Comparison of ENCODE assay signal across 9 mouse cellular contexts in genomic region chr8:70880546-70880945, GRCm38 (mm10). TPM values are rescaled to one million over a fixed set of nuclear protein-coding genes. Genes with fewer than 3 reads are reported as not detected.
DNase-seq lines count a peak whose midpoint lies in the region; ATAC-seq and TF ChIP-seq lines count a peak whose summit lies in the region.
"Had no signal": no experiment of that assay in that cellular context is flagged by ENCODE, and none has a peak within 500 bp of the region (broad histone marks: within the 10 kb centered on the region; RNA-seq: fewer than 3 reads in every experiment).

No protein-coding gene starts in this region.

- no peaks in the 10 kb centered on the region for H3K79me2 ChIP-seq in heart, adult 2 months (replicated peaks; ENCODE audit: control insufficient read depth, insufficient read depth, low read length)
- no peaks in the 10 kb centered on the region for H3K79me2 ChIP-seq in C2C12 (ENCODE audit: control insufficient read depth, insufficient read depth)

- no peaks in the 10 kb centered on the region for H3K36me3 ChIP-seq in heart, adult 2 months (ENCODE audit: control insufficient read depth, insufficient read depth, low read length)
- H3K36me3 ChIP-seq in heart, embryonic 10.5 days, result no peaks in the 10 kb centered on the region
- H3K36me3 ChIP-seq in C2C12 (ENCODE audit: control insufficient read depth, insufficient read depth), result no peaks in the 10 kb centered on the region
- H3K36me3 ChIP-seq in hindbrain, embryonic 16.5 days (ENCODE audit: control insufficient read depth, insufficient read depth, low read length), result no peaks in the 10 kb centered on the region
- H3K36me3 ChIP-seq in liver, embryonic 11.5 days (ENCODE audit: control insufficient read depth, insufficient read depth, low read length), result no peaks in the 10 kb centered on the region
- H3K36me3 ChIP-seq in intestine, embryonic 16.5 days (ENCODE audit: control insufficient read depth, insufficient read depth, low read length), result no peaks in the 10 kb centered on the region

- H3K4me1 ChIP-seq in heart, adult 2 months (ENCODE audit: control insufficient read depth, insufficient read depth, low read length), result peaks cover 4% of the 10 kb centered on the region
- peaks cover 16% of the 10 kb centered on the region for H3K4me1 ChIP-seq in heart, embryonic 10.5 days
- peaks cover 6% of the 10 kb centered on the region; the same call in 1 of the 2 replicates for H3K4me1 ChIP-seq in hindbrain, embryonic 16.5 days (ENCODE audit: control insufficient read depth, insufficient read depth, low read depth, low read length)
- H3K4me1 ChIP-seq in liver, embryonic 11.5 days (replicated peaks; ENCODE audit: control insufficient read depth, insufficient read depth, low read length), result peaks cover 6% of the 10 kb centered on the region; the same call in 1 of the 2 replicates
- 0 out of 2 replicates have a peak, but pooled peaks cover 4% of the 10 kb centered on the region for H3K4me1 ChIP-seq in intestine, embryonic 16.5 days (ENCODE audit: control insufficient read depth, insufficient read depth, low read length)

- H3K79me3 ChIP-seq in C2C12 (ENCODE audit: low read depth), result no peaks in the 10 kb centered on the region

- 18% methylated on average over 11 of the region's 11 CpGs for WGBS in heart, adult 2 months
- WGBS in heart, embryonic 10.5 days, result 16% methylated on average over 11 of the region's 11 CpGs
- 31% methylated on average over 11 of the region's 11 CpGs for WGBS in hindbrain, embryonic 16.5 days
- 25% methylated on average over 11 of the region's 11 CpGs for WGBS in liver, embryonic 11.5 days
- WGBS in intestine, embryonic 16.5 days, result 27% methylated on average over 11 of the region's 11 CpGs

- no peak overlapping the region for H3K4me2 ChIP-seq in hindbrain, embryonic 16.5 days (ENCODE audit: low read length)
- H3K4me2 ChIP-seq in liver, embryonic 11.5 days, result no peak overlapping the region
- no peak overlapping the region for H3K4me2 ChIP-seq in intestine, embryonic 16.5 days (ENCODE audit: low read depth, low read length)

- TF ChIP-seq CTCF in heart, adult 2 months (IDR thresholded peaks at IDR 0.05), result no peak
- TF ChIP-seq CTCF in C2C12 (IDR thresholded peaks at IDR 0.05; ENCODE audit: control insufficient read depth, insufficient read depth, insufficient read length), result no peak

- H3ac ChIP-seq in C2C12 (ENCODE audit: control insufficient read depth, insufficient read length, low read depth), result no peak overlapping the region

- ATAC-seq in hindbrain, embryonic 16.5 days, result no peak
- ATAC-seq in liver, embryonic 11.5 days (replicated peaks; ENCODE audit: low FRiP score), result no peak
- no peak for ATAC-seq in intestine, embryonic 16.5 days

- H3K9ac ChIP-seq in heart, adult 2 months (ENCODE audit: low read depth, low read length), result peak overlapping the region; percentile 46; the same call in 1 of the 2 replicates
- no peak overlapping the region; the same call in 1 of the 2 replicates for H3K9ac ChIP-seq in hindbrain, embryonic 16.5 days (ENCODE audit: low read depth, low read length)
- H3K9ac ChIP-seq in liver, embryonic 11.5 days (ENCODE audit: low read depth, low read length), result no peak overlapping the region
- H3K9ac ChIP-seq in intestine, embryonic 16.5 days (ENCODE audit: low read depth, low read length), result no peak overlapping the region; the same call in 1 of the 2 replicates

- 0 out of 2 replicates have a peak, but pooled peaks have one; percentile 35 for TF ChIP-seq POLR2A in heart, adult 2 months (IDR thresholded peaks at IDR 0.05; ENCODE audit: insufficient read depth, low read depth, low read length)

- TF ChIP-seq EP300 in heart, adult 2 months (IDR thresholded peaks at IDR 0.05; ENCODE audit: insufficient read depth, low read depth, low read length), result 0 out of 2 replicates have a peak, but pooled peaks have one; percentile 34

- no peaks in the 10 kb centered on the region for H3K27me3 ChIP-seq in heart, adult 2 months (ENCODE audit: control insufficient read depth, insufficient read depth, low read length)
- peaks cover 8% of the 10 kb centered on the region; the same call in 1 of the 2 replicates for H3K27me3 ChIP-seq in heart, embryonic 10.5 days (ENCODE audit: insufficient read depth, poor library complexity, severe bottlenecking)
- H3K27me3 ChIP-seq in C2C12 (ENCODE audit: control insufficient read depth, insufficient read depth, insufficient read length), result no peaks in the 10 kb centered on the region
- H3K27me3 ChIP-seq in hindbrain, embryonic 16.5 days (replicated peaks; ENCODE audit: control insufficient read depth, insufficient read depth, low read length), result no peaks in the 10 kb centered on the region
- H3K27me3 ChIP-seq in liver, embryonic 11.5 days (replicated peaks; ENCODE audit: control insufficient read depth, insufficient read depth, low read length), result no peaks in the 10 kb centered on the region
- H3K27me3 ChIP-seq in intestine, embryonic 16.5 days (replicated peaks; ENCODE audit: control insufficient read depth, insufficient read depth, low read length), result no peaks in the 10 kb centered on the region

- no peak for DNase-seq in heart, adult 2 months
- no peak for DNase-seq in heart, embryonic 10.5 days (ENCODE audit: low spot score)
- DNase-seq in R1 (ENCODE audit: low read depth, low spot score), result peak; percentile 67
- DNase-seq in liver, embryonic 11.5 days (ENCODE audit: low spot score), result no peak
- DNase-seq in urinary bladder, adult 18-20 months (ENCODE audit: low spot score in 2 of 2), result no peak
- DNase-seq: lung, adult 2 months had no signal

- H3K27ac ChIP-seq in heart, adult 2 months, result peak overlapping the region; percentile 73
- no peak overlapping the region for H3K27ac ChIP-seq in heart, embryonic 10.5 days
- peak overlapping the region; percentile 17; the same call in 1 of the 2 replicates for H3K27ac ChIP-seq in hindbrain, embryonic 16.5 days (ENCODE audit: low read depth, low read length)
- no peak overlapping the region for H3K27ac ChIP-seq in liver, embryonic 11.5 days (ENCODE audit: low read depth, low read length)
- H3K27ac ChIP-seq in intestine, embryonic 16.5 days (ENCODE audit: low read length), result no peak overlapping the region

- H3K9me3 ChIP-seq in heart, embryonic 10.5 days, result no peaks in the 10 kb centered on the region
- H3K9me3 ChIP-seq in hindbrain, embryonic 16.5 days (ENCODE audit: control insufficient read depth, low read length), result no peaks in the 10 kb centered on the region
- no peaks in the 10 kb centered on the region for H3K9me3 ChIP-seq in liver, embryonic 11.5 days (ENCODE audit: control insufficient read depth, low read length)
- no peaks in the 10 kb centered on the region for H3K9me3 ChIP-seq in intestine, embryonic 16.5 days (ENCODE audit: control insufficient read depth, low read length)

- intact Hi-C loops in heart, adult 2 months (cut with DNase I), result no loop called here

- H3K4me3 ChIP-seq in heart, adult 2 months, result peak overlapping the region; percentile 34; the same call in 1 of the 2 replicates
- no peak overlapping the region for H3K4me3 ChIP-seq in heart, embryonic 10.5 days
- H3K4me3 ChIP-seq in C2C12 (ENCODE audit: insufficient read depth, poor library complexity, severe bottlenecking), result no peak overlapping the region
- no peak overlapping the region for H3K4me3 ChIP-seq in hindbrain, embryonic 16.5 days (ENCODE audit: low read length)
- H3K4me3 ChIP-seq in liver, embryonic 11.5 days (ENCODE audit: low read depth, low read length), result no peak overlapping the region
- H3K4me3 ChIP-seq in intestine, embryonic 16.5 days (ENCODE audit: low read length), result no peak overlapping the region

RNA-seq across cellular contexts. Expression of gene Ccdc124, which starts 6.8 kb away (rescaled TPM):
- 10 to 100 TPM; 44.6 to 49.1 TPM for total RNA-seq in heart, adult 2 months (2021)
- 26.8 and 40.7 TPM in 2 replicates for polyA plus RNA-seq in heart, adult 2 months (2012; rRNA removed)
- 120 and 143 TPM in 2 replicates for polyA plus RNA-seq in heart, embryonic 10.5 days (2016; fragmentation: Nextera tagmentation; extraction: Ambion mirVana)
- 142 TPM for polyA plus RNA-seq in C2C12 (2012; fragmentation: generic; extraction: Trizol)
- 168 and 190 TPM in 2 replicates for polyA plus RNA-seq in hindbrain, embryonic 16.5 days (2015; fragmentation: Nextera tagmentation; extraction: Ambion mirVana)
- polyA plus RNA-seq in liver, embryonic 11.5 days (2014; fragmentation: Nextera tagmentation; extraction: Ambion mirVana), result 110 and 112 TPM in 2 replicates
- polyA plus RNA-seq in intestine, embryonic 16.5 days (2015; fragmentation: Nextera tagmentation; extraction: Ambion mirVana), result 79.3 and 90.1 TPM in 2 replicates

RNA-seq across cellular contexts. Expression of gene Slc5a5, which starts 12.0 kb away (rescaled TPM):
- total RNA-seq in heart, adult 2 months (2021), result not detected
- polyA plus RNA-seq in heart, adult 2 months (2012; rRNA removed), result 0.18 TPM in 2 replicates
- polyA plus RNA-seq in heart, embryonic 10.5 days (2016; fragmentation: Nextera tagmentation; extraction: Ambion mirVana), result 0.07 and 0.29 TPM in 2 replicates
- 0.13 TPM for polyA plus RNA-seq in C2C12 (2012; fragmentation: generic; extraction: Trizol)
- 2.4 and 3.1 TPM in 2 replicates for polyA plus RNA-seq in hindbrain, embryonic 16.5 days (2015; fragmentation: Nextera tagmentation; extraction: Ambion mirVana)
- 0.18 and 0.34 TPM in 2 replicates for polyA plus RNA-seq in liver, embryonic 11.5 days (2014; fragmentation: Nextera tagmentation; extraction: Ambion mirVana)
- 0.31 and 0.32 TPM in 2 replicates for polyA plus RNA-seq in intestine, embryonic 16.5 days (2015; fragmentation: Nextera tagmentation; extraction: Ambion mirVana)

RNA-seq across cellular contexts. Expression of gene Rpl18a, which starts 16.7 kb away (rescaled TPM):
- 1,000 to 10,000 TPM in 1 of 2 experiments, 100 to 1,000 TPM in 1; 909 to 1,075 TPM for total RNA-seq in heart, adult 2 months (2021)
- polyA plus RNA-seq in heart, adult 2 months (2012; rRNA removed), result 1,802 and 2,387 TPM in 2 replicates
- 2,378 and 2,634 TPM in 2 replicates for polyA plus RNA-seq in heart, embryonic 10.5 days (2016; fragmentation: Nextera tagmentation; extraction: Ambion mirVana)
- polyA plus RNA-seq in C2C12 (2012; fragmentation: generic; extraction: Trizol), result 4,918 TPM
- 1,821 and 2,018 TPM in 2 replicates for polyA plus RNA-seq in hindbrain, embryonic 16.5 days (2015; fragmentation: Nextera tagmentation; extraction: Ambion mirVana)
- 3,876 and 4,144 TPM in 2 replicates for polyA plus RNA-seq in liver, embryonic 11.5 days (2014; fragmentation: Nextera tagmentation; extraction: Ambion mirVana)
- 4,291 and 4,407 TPM in 2 replicates for polyA plus RNA-seq in intestine, embryonic 16.5 days (2015; fragmentation: Nextera tagmentation; extraction: Ambion mirVana)

RNA-seq across cellular contexts. Expression of gene Kcnn1, which starts 17.5 kb away (rescaled TPM):
- total RNA-seq in heart, adult 2 months (2021), result 10 to 100 TPM; 12.6 to 14.7 TPM
- polyA plus RNA-seq in heart, adult 2 months (2012; rRNA removed), result 21.5 and 29.0 TPM in 2 replicates
- polyA plus RNA-seq in heart, embryonic 10.5 days (2016; fragmentation: Nextera tagmentation; extraction: Ambion mirVana), result 1.1 and 1.6 TPM in 2 replicates
- 3.2 TPM for polyA plus RNA-seq in C2C12 (2012; fragmentation: generic; extraction: Trizol)
- 16.3 and 18.5 TPM in 2 replicates for polyA plus RNA-seq in hindbrain, embryonic 16.5 days (2015; fragmentation: Nextera tagmentation; extraction: Ambion mirVana)
- 0.47 and 0.73 TPM in 2 replicates for polyA plus RNA-seq in liver, embryonic 11.5 days (2014; fragmentation: Nextera tagmentation; extraction: Ambion mirVana)
- 1.0 and 1.2 TPM in 2 replicates for polyA plus RNA-seq in intestine, embryonic 16.5 days (2015; fragmentation: Nextera tagmentation; extraction: Ambion mirVana)

RNA-seq across cellular contexts. Expression of gene Map1s, which starts 25.2 kb away (rescaled TPM):
- 10 to 100 TPM; 17.8 to 21.3 TPM for total RNA-seq in heart, adult 2 months (2021)
- polyA plus RNA-seq in heart, adult 2 months (2012; rRNA removed), result 12.0 and 20.2 TPM in 2 replicates
- 49.6 and 58.4 TPM in 2 replicates for polyA plus RNA-seq in heart, embryonic 10.5 days (2016; fragmentation: Nextera tagmentation; extraction: Ambion mirVana)
- polyA plus RNA-seq in C2C12 (2012; fragmentation: generic; extraction: Trizol), result 59.7 TPM
- polyA plus RNA-seq in hindbrain, embryonic 16.5 days (2015; fragmentation: Nextera tagmentation; extraction: Ambion mirVana), result 57.8 and 71.4 TPM in 2 replicates
- 48.7 and 49.0 TPM in 2 replicates for polyA plus RNA-seq in liver, embryonic 11.5 days (2014; fragmentation: Nextera tagmentation; extraction: Ambion mirVana)
- 32.6 and 34.3 TPM in 2 replicates for polyA plus RNA-seq in intestine, embryonic 16.5 days (2015; fragmentation: Nextera tagmentation; extraction: Ambion mirVana)

Comparison
In these comparisons a context has a peak if more than half of its experiments do, and no peak if none do; other contexts are left out.
1. H3K27ac ChIP-seq: peak in heart, adult 2 months (single experiment) and hindbrain, embryonic 16.5 days (single experiment); none in heart, embryonic 10.5 days (single experiment), liver, embryonic 11.5 days (single experiment) and intestine, embryonic 16.5 days (single experiment).